Mouse (Mus musculus): ENCODE results near the gene Inpp5d. TPM values are rescaled to one million over a fixed set of nuclear protein-coding genes. Genes with fewer than 3 reads are reported as not detected.

Inpp5d gene
- polyA plus RNA-seq, 1 experiment from 2014 or later: 5.6 TPM

DNA sequence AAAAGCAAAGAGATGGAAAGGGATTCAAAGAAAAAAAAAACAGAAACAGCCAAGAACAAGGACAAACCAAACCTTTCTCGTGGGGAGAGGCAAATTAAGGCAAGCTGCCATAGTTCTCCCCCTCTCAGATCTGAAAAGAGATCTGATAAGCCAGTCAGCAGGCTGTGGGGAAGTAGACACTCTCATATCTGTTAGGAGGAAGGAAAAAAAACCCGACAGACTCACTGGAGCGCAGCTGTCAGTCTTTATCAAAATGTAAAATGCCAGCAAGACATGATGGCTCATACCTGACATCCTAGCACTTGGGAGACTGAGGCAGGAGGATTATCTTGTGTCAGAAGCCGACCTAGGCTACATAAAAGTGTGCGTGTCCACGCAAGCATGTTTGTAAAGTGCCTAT lies 12.1 kb downstream of the Inpp5d start:
- WGBS: 72% methylated on average over 6 of the region's 6 CpGs
- H3K27me3 ChIP-seq (ENCODE audit: control insufficient read depth, insufficient read depth, low read depth, low read length): no peaks in the 10 kb centered on the region
- H3K4me1 ChIP-seq (ENCODE audit: control insufficient read depth, insufficient read depth, low read length): no peaks in the 10 kb centered on the region
- no peak overlapping the region for H3K9ac ChIP-seq (ENCODE audit: low read depth, low read length)
- ATAC-seq: no peak
- H3K4me2 ChIP-seq (ENCODE audit: low read length): no peak overlapping the region
- no peak overlapping the region for H3K4me3 ChIP-seq (ENCODE audit: low read depth, low read length)
- no peaks in the 10 kb centered on the region for H3K9me3 ChIP-seq (replicated peaks; ENCODE audit: control insufficient read depth, low read length, poor library complexity, severe bottlenecking)
- no peak overlapping the region for H3K27ac ChIP-seq (ENCODE audit: low read length)
- no peaks in the 10 kb centered on the region for H3K36me3 ChIP-seq (ENCODE audit: control insufficient read depth, insufficient read depth, low read length)

GRCm38 (mm10) chr1:87636716-87637117 lies 16.6 kb downstream of the Inpp5d start:
- Histone ChIP-seq H3K9ac (ENCODE audit: low read depth, low read length) (no peak overlapping the region), H3K4me1 (ENCODE audit: control insufficient read depth, insufficient read depth, low read length) (no peaks in the 10 kb centered on the region), H3K27me3 (ENCODE audit: control insufficient read depth, insufficient read depth, low read depth, low read length) (no peaks in the 10 kb centered on the region), H3K4me3 (ENCODE audit: low read depth, low read length) (no peak overlapping the region), H3K4me2 (ENCODE audit: low read length) (no peak overlapping the region), H3K36me3 (ENCODE audit: control insufficient read depth, insufficient read depth, low read length) (no peaks in the 10 kb centered on the region), H3K9me3 (replicated peaks; ENCODE audit: control insufficient read depth, low read length, poor library complexity, severe bottlenecking) (no peaks in the 10 kb centered on the region), H3K27ac (ENCODE audit: low read length) (no peak overlapping the region)
- 93% methylated on average over 12 of the region's 12 CpGs for WGBS
- no peak for ATAC-seq

DNA sequence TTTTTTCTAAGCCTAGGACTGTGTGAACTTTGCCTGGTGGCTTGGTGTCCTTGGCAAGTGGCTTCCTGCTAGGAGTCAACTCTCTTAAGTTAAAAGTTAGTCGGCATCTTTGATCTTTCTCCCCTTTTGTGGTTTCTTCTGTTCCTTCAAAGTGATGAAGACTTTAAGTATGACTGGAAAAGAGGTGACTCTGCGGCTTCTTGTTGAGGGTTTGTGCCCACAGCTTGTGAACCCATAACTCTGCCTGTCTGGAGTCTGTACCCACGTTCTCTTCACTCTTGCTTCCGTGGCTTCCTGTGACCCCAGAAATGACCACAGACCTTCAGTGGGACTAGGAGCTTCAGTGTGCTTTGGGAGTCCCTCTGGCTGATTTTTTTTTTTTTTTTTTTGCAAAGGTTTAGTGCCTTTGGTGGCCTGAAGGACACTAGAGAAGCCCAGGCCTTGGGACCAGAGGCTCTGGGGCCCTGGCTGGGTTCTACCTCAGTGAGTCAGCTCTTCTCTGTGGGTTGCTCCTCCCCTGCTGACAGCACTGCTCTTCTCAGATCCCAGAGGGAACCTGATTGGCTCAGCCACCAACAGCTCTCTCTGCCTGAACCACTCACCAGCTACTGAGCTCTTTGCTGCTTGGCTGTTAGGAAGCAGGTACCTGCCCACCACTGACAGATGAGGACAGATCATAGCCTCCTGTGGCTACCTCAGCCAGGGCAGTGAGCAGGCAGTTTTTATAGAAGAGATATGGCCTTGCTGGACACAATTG lies 17.2 kb downstream of the Inpp5d start:
- 84% methylated on average over 4 of the region's 4 CpGs for WGBS
- ATAC-seq: no peak

GRCm38 (mm10) chr1:87637878-87638600 lies 17.9 kb downstream of the Inpp5d start:
- H3K27me3 ChIP-seq (ENCODE audit: control insufficient read depth, insufficient read depth, low read depth, low read length): no peaks in the 10 kb centered on the region
- H3K36me3 ChIP-seq (ENCODE audit: control insufficient read depth, insufficient read depth, low read length): no peaks in the 10 kb centered on the region
- no peak for ATAC-seq
- H3K4me1 ChIP-seq (ENCODE audit: control insufficient read depth, insufficient read depth, low read length): no peaks in the 10 kb centered on the region
- WGBS: 91% methylated on average over 4 of the region's 4 CpGs
- no peaks in the 10 kb centered on the region for H3K9me3 ChIP-seq (replicated peaks; ENCODE audit: control insufficient read depth, low read length, poor library complexity, severe bottlenecking)
- no peak overlapping the region for H3K27ac ChIP-seq (ENCODE audit: low read length)
- H3K4me3 ChIP-seq (ENCODE audit: low read depth, low read length): no peak overlapping the region
- no peak overlapping the region for H3K4me2 ChIP-seq (ENCODE audit: low read length)
- H3K9ac ChIP-seq (ENCODE audit: low read depth, low read length): no peak overlapping the region

More for the DNA sequence above, 17.2 kb downstream of the Inpp5d start:
- Histone ChIP-seq H3K27ac (ENCODE audit: low read length) (no peak overlapping the region), H3K9me3 (replicated peaks; ENCODE audit: control insufficient read depth, low read length, poor library complexity, severe bottlenecking) (no peaks in the 10 kb centered on the region), H3K36me3 (ENCODE audit: control insufficient read depth, insufficient read depth, low read length) (no peaks in the 10 kb centered on the region), H3K4me3 (ENCODE audit: low read depth, low read length) (no peak overlapping the region), H3K4me1 (ENCODE audit: control insufficient read depth, insufficient read depth, low read length) (no peaks in the 10 kb centered on the region), H3K9ac (ENCODE audit: low read depth, low read length) (no peak overlapping the region), H3K27me3 (ENCODE audit: control insufficient read depth, insufficient read depth, low read depth, low read length) (no peaks in the 10 kb centered on the region), H3K4me2 (ENCODE audit: low read length) (no peak overlapping the region)

- H3K27ac ChIP-seq (ENCODE audit: low read length): no peak overlapping the region
- H3K27me3 ChIP-seq (ENCODE audit: control insufficient read depth, insufficient read depth, low read depth, low read length): no peaks in the 10 kb centered on the region
- no peak overlapping the region for H3K4me3 ChIP-seq (ENCODE audit: low read depth, low read length)
- H3K4me1 ChIP-seq (ENCODE audit: control insufficient read depth, insufficient read depth, low read length): no peaks in the 10 kb centered on the region
- ATAC-seq: no peak
- H3K9ac ChIP-seq (ENCODE audit: low read depth, low read length): no peak overlapping the region
- H3K4me2 ChIP-seq (ENCODE audit: low read length): no peak overlapping the region
- H3K9me3 ChIP-seq (replicated peaks; ENCODE audit: control insufficient read depth, low read length, poor library complexity, severe bottlenecking): no peaks in the 10 kb centered on the region
- 81% methylated on average over 8 of the region's 8 CpGs for WGBS
- H3K36me3 ChIP-seq (ENCODE audit: control insufficient read depth, insufficient read depth, low read length): no peaks in the 10 kb centered on the region
These were observed 19.6 kb downstream of the Inpp5d start for GRCm38 (mm10) chr1:87639724-87640123.

DNA sequence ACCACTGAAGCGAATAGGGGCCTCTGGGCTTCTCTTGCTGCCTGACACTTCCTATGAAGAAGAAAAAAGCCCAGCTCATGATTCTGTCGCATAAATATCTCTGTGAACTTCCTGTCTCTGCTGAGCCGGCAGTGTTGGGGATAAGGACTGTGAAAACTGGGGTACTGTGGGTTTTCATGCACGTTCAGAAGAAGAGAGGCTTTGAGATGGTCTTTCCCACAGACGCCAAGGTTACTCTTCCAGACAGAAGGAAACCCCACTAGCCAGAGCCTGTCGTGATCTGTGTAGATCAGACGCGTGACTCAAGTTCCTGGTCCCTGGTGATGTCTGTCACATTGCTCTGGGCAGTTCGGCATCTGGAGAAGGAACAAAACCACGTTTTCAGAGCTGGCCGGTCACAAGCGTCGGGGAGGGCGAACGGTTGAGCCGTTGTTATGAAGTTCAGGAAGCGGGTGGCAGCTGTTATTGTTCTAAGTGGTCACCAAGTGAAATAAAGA lies 20.1 kb downstream of the Inpp5d start:
- H3K9me3 ChIP-seq (replicated peaks; ENCODE audit: control insufficient read depth, low read length, poor library complexity, severe bottlenecking): no peaks in the 10 kb centered on the region
- H3K9ac ChIP-seq (ENCODE audit: low read depth, low read length): no peak overlapping the region
- no peaks in the 10 kb centered on the region for H3K36me3 ChIP-seq (ENCODE audit: control insufficient read depth, insufficient read depth, low read length)
- no peak overlapping the region for H3K27ac ChIP-seq (ENCODE audit: low read length)
- 82% methylated on average over 17 of the region's 17 CpGs for WGBS
- no peak overlapping the region for H3K4me2 ChIP-seq (ENCODE audit: low read length)
- H3K4me3 ChIP-seq (ENCODE audit: low read depth, low read length): no peak overlapping the region
- no peaks in the 10 kb centered on the region for H3K4me1 ChIP-seq (ENCODE audit: control insufficient read depth, insufficient read depth, low read length)
- no peaks in the 10 kb centered on the region for H3K27me3 ChIP-seq (ENCODE audit: control insufficient read depth, insufficient read depth, low read depth, low read length)
- ATAC-seq: no peak

DNA sequence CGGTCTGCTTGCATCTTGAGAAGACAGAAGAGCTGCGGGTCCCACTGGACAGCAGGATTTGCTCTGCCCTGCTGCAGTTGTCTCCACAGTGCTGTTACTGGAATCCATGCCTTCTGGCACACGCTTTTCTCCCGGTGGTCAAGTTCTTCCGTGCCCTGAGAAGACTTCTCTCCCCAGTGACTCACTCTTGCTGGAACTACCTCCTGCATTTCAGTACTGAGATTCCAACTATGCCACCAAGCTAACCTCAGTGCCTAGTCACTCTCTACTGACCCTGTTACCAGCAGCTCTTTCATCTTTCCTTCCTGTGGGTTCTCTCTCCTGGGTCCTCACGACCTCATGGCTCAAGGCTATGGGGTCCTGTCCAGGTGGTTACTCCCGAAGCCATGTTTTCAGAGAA lies 22.9 kb downstream of the Inpp5d start:
- H3K27ac ChIP-seq (ENCODE audit: low read length): no peak overlapping the region
- no peaks in the 10 kb centered on the region for H3K27me3 ChIP-seq (ENCODE audit: control insufficient read depth, insufficient read depth, low read depth, low read length)
- H3K4me1 ChIP-seq (ENCODE audit: control insufficient read depth, insufficient read depth, low read length): no peaks in the 10 kb centered on the region
- H3K9ac ChIP-seq (ENCODE audit: low read depth, low read length): no peak overlapping the region
- H3K9me3 ChIP-seq (replicated peaks; ENCODE audit: control insufficient read depth, low read length, poor library complexity, severe bottlenecking): no peaks in the 10 kb centered on the region
- no peak for ATAC-seq
- 87% methylated on average over 7 of the region's 7 CpGs for WGBS
- no peaks in the 10 kb centered on the region for H3K36me3 ChIP-seq (ENCODE audit: control insufficient read depth, insufficient read depth, low read length)
- no peak overlapping the region for H3K4me2 ChIP-seq (ENCODE audit: low read length)
- H3K4me3 ChIP-seq (ENCODE audit: low read depth, low read length): no peak overlapping the region

GRCm38 (mm10) chr1:87645041-87645440 lies 24.9 kb downstream of the Inpp5d start:
- ATAC-seq: no peak
- Histone ChIP-seq H3K4me1 (ENCODE audit: control insufficient read depth, insufficient read depth, low read length) (no peaks in the 10 kb centered on the region), H3K9me3 (replicated peaks; ENCODE audit: control insufficient read depth, low read length, poor library complexity, severe bottlenecking) (no peaks in the 10 kb centered on the region), H3K27ac (ENCODE audit: low read length) (no peak overlapping the region), H3K27me3 (ENCODE audit: control insufficient read depth, insufficient read depth, low read depth, low read length) (no peaks in the 10 kb centered on the region), H3K36me3 (ENCODE audit: control insufficient read depth, insufficient read depth, low read length) (no peaks in the 10 kb centered on the region), H3K4me3 (ENCODE audit: low read depth, low read length) (no peak overlapping the region), H3K9ac (ENCODE audit: low read depth, low read length) (no peak overlapping the region), H3K4me2 (ENCODE audit: low read length) (no peak overlapping the region)
- 76% methylated on average over 6 of the region's 7 CpGs for WGBS

- ATAC-seq: no peak
- Histone ChIP-seq H3K36me3 (ENCODE audit: control insufficient read depth, insufficient read depth, low read length) (no peaks in the 10 kb centered on the region), H3K27ac (ENCODE audit: low read length) (no peak overlapping the region), H3K4me3 (ENCODE audit: low read depth, low read length) (no peak overlapping the region), H3K4me2 (ENCODE audit: low read length) (no peak overlapping the region), H3K4me1 (ENCODE audit: control insufficient read depth, insufficient read depth, low read length) (no peaks in the 10 kb centered on the region), H3K9ac (ENCODE audit: low read depth, low read length) (no peak overlapping the region), H3K9me3 (replicated peaks; ENCODE audit: control insufficient read depth, low read length, poor library complexity, severe bottlenecking) (no peaks in the 10 kb centered on the region), H3K27me3 (ENCODE audit: control insufficient read depth, insufficient read depth, low read depth, low read length) (no peaks in the 10 kb centered on the region)
- 85% methylated on average over 6 of the region's 6 CpGs for WGBS
These were observed 25.6 kb downstream of the Inpp5d start for GRCm38 (mm10) chr1:87645748-87646147.
